Mouse (Mus musculus): ENCODE data around the gene Hck. TPM values are rescaled to one million over a fixed set of nuclear protein-coding genes. Genes with fewer than 3 reads are reported as not detected.

The Hck gene
- total RNA-seq, 1 experiment = 29.3 TPM

GRCm38 (mm10) chr2:153086166-153086565 lies 22.1 kb upstream of the Hck start:
- TF ChIP-seq MAFK (IDR thresholded peaks at IDR 0.05; ENCODE audit: insufficient read depth, low read depth, low read length) (no peak), ZNF384 (IDR thresholded peaks at IDR 0.05; ENCODE audit: low read depth, low read length) (no peak), HCFC1 (IDR thresholded peaks at IDR 0.05; ENCODE audit: borderline replicate concordance, insufficient read depth, low read length) (no peak)
- no peaks in the 10 kb centered on the region for H3K36me3 ChIP-seq (ENCODE audit: control insufficient read depth, insufficient read depth, low read length, poor library complexity, severe bottlenecking)
- no peak for DNase-seq (ENCODE audit: low read depth, low spot score)
- H3K27ac ChIP-seq (ENCODE audit: insufficient read depth, low read depth, low read length, poor library complexity, severe bottlenecking) = no peak overlapping the region
- no peaks in the 10 kb centered on the region for H3K9me3 ChIP-seq (ENCODE audit: control insufficient read depth, insufficient read depth, low read depth, low read length)
- H3K4me1 ChIP-seq (ENCODE audit: control insufficient read depth in 2 of 2, insufficient read depth in 2 of 2, low read length in 2 of 2, poor library complexity in 1 of 2) = peaks cover 4 to 10% of the 10 kb centered on the region in 2 experiments; a peak in 3 of 4 replicates
- H3K9ac ChIP-seq (ENCODE audit: insufficient read depth, low read depth, low read length, poor library complexity, severe bottlenecking) = no peak overlapping the region
- H3K4me3 ChIP-seq (ENCODE audit: insufficient read depth in 1 of 2, low read depth in 1 of 2, low read length in 2 of 2, poor library complexity in 1 of 2, severe bottlenecking in 1 of 2) = no peak overlapping the region
- in situ Hi-C loops (cut with MboI; ENCODE audit: low sequenced_read_pairs in 2 of 2, unreplicated experiment in 2 of 2) = no loop called here

GRCm38 (mm10) chr2:153087091-153087490 lies 21.2 kb upstream of the Hck start:
- Histone ChIP-seq H3K4me3 (ENCODE audit: insufficient read depth in 1 of 2, low read depth in 1 of 2, low read length in 2 of 2, poor library complexity in 1 of 2, severe bottlenecking in 1 of 2) (no peak overlapping the region), H3K4me1 (ENCODE audit: control insufficient read depth in 2 of 2, insufficient read depth in 2 of 2, low read length in 2 of 2, poor library complexity in 1 of 2) (peaks cover 4 to 12% of the 10 kb centered on the region in 2 experiments; a peak in 3 of 4 replicates), H3K9me3 (ENCODE audit: control insufficient read depth, insufficient read depth, low read depth, low read length) (no peaks in the 10 kb centered on the region), H3K9ac (ENCODE audit: insufficient read depth, low read depth, low read length, poor library complexity, severe bottlenecking) (no peak overlapping the region), H3K36me3 (ENCODE audit: control insufficient read depth, insufficient read depth, low read length, poor library complexity, severe bottlenecking) (no peaks in the 10 kb centered on the region), H3K27ac (ENCODE audit: insufficient read depth, low read depth, low read length, poor library complexity, severe bottlenecking) (no peak overlapping the region)
- no peak for DNase-seq (ENCODE audit: low read depth, low spot score)
- no peak for TF ChIP-seq CHD2 (IDR thresholded peaks at IDR 0.05; ENCODE audit: low read depth, low read length)
- no peak for TF ChIP-seq MAFK (IDR thresholded peaks at IDR 0.05; ENCODE audit: insufficient read depth, low read depth, low read length)
- no peak for TF ChIP-seq ZC3H11A (IDR thresholded peaks at IDR 0.05; ENCODE audit: borderline replicate concordance, low read depth, low read length)
- no peak for TF ChIP-seq ZNF384 (IDR thresholded peaks at IDR 0.05; ENCODE audit: low read depth, low read length)
- TF ChIP-seq HCFC1 (IDR thresholded peaks at IDR 0.05; ENCODE audit: borderline replicate concordance, insufficient read depth, low read length) = no peak
- in situ Hi-C loops (cut with MboI; ENCODE audit: low sequenced_read_pairs in 2 of 2, unreplicated experiment in 2 of 2) = no loop called here

GRCm38 (mm10) chr2:153089316-153089715 lies 19.0 kb upstream of the Hck start:
- Histone ChIP-seq H3K27ac (ENCODE audit: insufficient read depth, low read depth, low read length, poor library complexity, severe bottlenecking) (no peak overlapping the region), H3K36me3 (ENCODE audit: control insufficient read depth, insufficient read depth, low read length, poor library complexity, severe bottlenecking) (no peaks in the 10 kb centered on the region), H3K9ac (ENCODE audit: insufficient read depth, low read depth, low read length, poor library complexity, severe bottlenecking) (no peak overlapping the region), H3K4me3 (ENCODE audit: insufficient read depth in 1 of 2, low read depth in 1 of 2, low read length in 2 of 2, poor library complexity in 1 of 2, severe bottlenecking in 1 of 2) (no peak overlapping the region), H3K4me1 (ENCODE audit: control insufficient read depth in 2 of 2, insufficient read depth in 2 of 2, low read length in 2 of 2, poor library complexity in 1 of 2) (peaks cover 4 to 13% of the 10 kb centered on the region in 2 experiments; a peak in 3 of 4 replicates), H3K9me3 (ENCODE audit: control insufficient read depth, insufficient read depth, low read depth, low read length) (no peaks in the 10 kb centered on the region)
- in situ Hi-C loops (cut with MboI; ENCODE audit: low sequenced_read_pairs in 2 of 2, unreplicated experiment in 2 of 2) = no loop called here
- DNase-seq (ENCODE audit: low read depth, low spot score) = no peak
- TF ChIP-seq HCFC1 (IDR thresholded peaks at IDR 0.05; ENCODE audit: borderline replicate concordance, insufficient read depth, low read length) (no peak), ZNF384 (IDR thresholded peaks at IDR 0.05; ENCODE audit: low read depth, low read length) (no peak), CHD2 (IDR thresholded peaks at IDR 0.05; ENCODE audit: low read depth, low read length) (no peak), MAFK (IDR thresholded peaks at IDR 0.05; ENCODE audit: insufficient read depth, low read depth, low read length) (no peak), ZC3H11A (IDR thresholded peaks at IDR 0.05; ENCODE audit: borderline replicate concordance, low read depth, low read length) (no peak)

GRCm38 (mm10) chr2:153090551-153091165 lies 17.6 kb upstream of the Hck start:
- Histone ChIP-seq H3K4me1 (ENCODE audit: control insufficient read depth in 2 of 2, insufficient read depth in 2 of 2, low read length in 2 of 2, poor library complexity in 1 of 2) (peaks cover 4 to 11% of the 10 kb centered on the region in 2 experiments; a peak in 3 of 4 replicates), H3K36me3 (ENCODE audit: control insufficient read depth, insufficient read depth, low read length, poor library complexity, severe bottlenecking) (no peaks in the 10 kb centered on the region), H3K9me3 (ENCODE audit: control insufficient read depth, insufficient read depth, low read depth, low read length) (no peaks in the 10 kb centered on the region), H3K27ac (ENCODE audit: insufficient read depth, low read depth, low read length, poor library complexity, severe bottlenecking) (no peak overlapping the region), H3K4me3 (ENCODE audit: insufficient read depth in 1 of 2, low read depth in 1 of 2, low read length in 2 of 2, poor library complexity in 1 of 2, severe bottlenecking in 1 of 2) (no peak overlapping the region), H3K9ac (ENCODE audit: insufficient read depth, low read depth, low read length, poor library complexity, severe bottlenecking) (no peak overlapping the region)
- TF ChIP-seq CHD2 (IDR thresholded peaks at IDR 0.05; ENCODE audit: low read depth, low read length) (no peak), ZC3H11A (IDR thresholded peaks at IDR 0.05; ENCODE audit: borderline replicate concordance, low read depth, low read length) (no peak), MAFK (IDR thresholded peaks at IDR 0.05; ENCODE audit: insufficient read depth, low read depth, low read length) (no peak), HCFC1 (IDR thresholded peaks at IDR 0.05; ENCODE audit: borderline replicate concordance, insufficient read depth, low read length) (no peak), ZNF384 (IDR thresholded peaks at IDR 0.05; ENCODE audit: low read depth, low read length) (no peak)
- no peak for DNase-seq (ENCODE audit: low read depth, low spot score)
- in situ Hi-C loops (cut with MboI; ENCODE audit: low sequenced_read_pairs in 2 of 2, unreplicated experiment in 2 of 2) = no loop called here

Data from ES-E14 (cell line).